Mouse (Mus musculus) limb, embryonic 10.5 days (tissue): Measurements from ENCODE around the gene Fam117a. TPM values are rescaled to one million over a fixed set of nuclear protein-coding genes. Genes with fewer than 3 reads are reported as not detected.

Source experiments
- DNase-seq: peaks from one replicate; pipeline ENCODE4 v3.0.0-alpha.2; 2017; ENCODE audit warnings: low spot score
- H3K27ac ChIP-seq: fragments of 300-500 bp; sonication (generic); 2 replicates; pipeline ENCODE4 v1.5.1; 2016; ENCODE audit warnings: mild to moderate bottlenecking
- H3K27me3 ChIP-seq: fragments of 300-500 bp; sonication (generic); 2 replicates; pipeline ENCODE4 v1.6.1; 2016; ENCODE audit warnings: low read depth, mild to moderate bottlenecking; ENCODE audit not compliant: poor library complexity, severe bottlenecking
- H3K36me3 ChIP-seq: fragments of 300-500 bp; sonication (generic); 2 replicates; pipeline ENCODE4 v1.6.1; 2016; ENCODE audit warnings: mild to moderate bottlenecking, moderate library complexity
- H3K4me1 ChIP-seq: fragments of 300-500 bp; sonication (generic); 2 replicates; pipeline ENCODE4 v1.6.1; 2016
- H3K4me3 ChIP-seq: fragments of 300-500 bp; sonication (generic); 2 replicates; pipeline ENCODE4 v1.5.1; 2016; ENCODE audit warnings: mild to moderate bottlenecking, moderate library complexity
- H3K9me3 ChIP-seq: fragments of 300-500 bp; sonication (generic); replicated peaks from 2 replicates; pipeline ENCODE4 v1.6.1; 2016; ENCODE audit warnings: mild to moderate bottlenecking
- WGBS: fragments of 180-500 bp; shearing (Covaris S2); methylation state at CpG from one replicate; pipeline ENCODE4 v1.1.7; 2016; 5-methylcytosine and 5-hydroxymethylcytosine counted together
- polyA plus RNA-seq: library from polyadenylated mRNA; unstranded; fragments of >200 nt; fragmentation: Nextera tagmentation; extraction: Ambion mirVana; gene quantifications from 2 replicates; pipeline ENCODE4 v1.2.1, GENCODE M21; 2016

The Fam117a gene
- polyA plus RNA-seq, 1 experiment from 2014 or later = 15.0 TPM

- DNase-seq = no peak
- Histone ChIP-seq H3K4me1 (no peaks in the 10 kb centered on the region), H3K4me3 (no peak overlapping the region), H3K27me3 (no peaks in the 10 kb centered on the region), H3K36me3 (peaks cover 17% of the 10 kb centered on the region; the same call in 1 of the 2 replicates), H3K27ac (no peak overlapping the region), H3K9me3 (no peaks in the 10 kb centered on the region)
- WGBS = 90% methylated on average over 12 of the region's 12 CpGs
Observed at GRCm38 (mm10) chr11:95354945-95355660, 18.3 kb downstream of the Fam117a start.

- 96% methylated on average over 5 of the region's 5 CpGs for WGBS
- no peaks in the 10 kb centered on the region for H3K4me1 ChIP-seq
- no peak overlapping the region for H3K27ac ChIP-seq
- H3K4me3 ChIP-seq = no peak overlapping the region
- H3K9me3 ChIP-seq = no peaks in the 10 kb centered on the region
- DNase-seq = no peak
- H3K36me3 ChIP-seq = peaks cover 14% of the 10 kb centered on the region; the same call in 1 of the 2 replicates
- no peaks in the 10 kb centered on the region for H3K27me3 ChIP-seq
Observed at GRCm38 (mm10) chr11:95355661-95356011, 18.8 kb downstream of the Fam117a start.

- no peak overlapping the region for H3K4me3 ChIP-seq
- 90% methylated on average over 7 of the region's 7 CpGs for WGBS
- no peaks in the 10 kb centered on the region for H3K27me3 ChIP-seq
- H3K9me3 ChIP-seq = no peaks in the 10 kb centered on the region
- no peak overlapping the region for H3K27ac ChIP-seq
- no peaks in the 10 kb centered on the region for H3K4me1 ChIP-seq
- H3K36me3 ChIP-seq = peaks cover 10% of the 10 kb centered on the region; the same call in 1 of the 2 replicates
- no peak for DNase-seq
Observed at GRCm38 (mm10) chr11:95356039-95356438, 19.2 kb downstream of the Fam117a start.

- H3K4me3 ChIP-seq = no peak overlapping the region
- no peak overlapping the region for H3K27ac ChIP-seq
- peaks cover 10% of the 10 kb centered on the region; the same call in 1 of the 2 replicates for H3K36me3 ChIP-seq
- 87% methylated on average over 17 of the region's 17 CpGs for whole genome bisulfite sequencing
- DNase-seq = no peak
- no peaks in the 10 kb centered on the region for H3K9me3 ChIP-seq
- H3K27me3 ChIP-seq = no peaks in the 10 kb centered on the region
- no peaks in the 10 kb centered on the region for H3K4me1 ChIP-seq
Observed at GRCm38 (mm10) chr11:95356469-95357273, 19.9 kb downstream of the Fam117a start.

- Histone ChIP-seq H3K4me1 (no peaks in the 10 kb centered on the region), H3K9me3 (no peaks in the 10 kb centered on the region), H3K27me3 (no peaks in the 10 kb centered on the region), H3K36me3 (peaks cover 10% of the 10 kb centered on the region; the same call in 1 of the 2 replicates), H3K4me3 (no peak overlapping the region), H3K27ac (no peak overlapping the region)
- no peak for DNase-seq
- 55% methylated on average over 3 of the region's 3 CpGs for WGBS
Observed at GRCm38 (mm10) chr11:95358263-95358662, 21.4 kb downstream of the Fam117a start.

GRCm38 (mm10) chr11:95364388-95364787, 27.6 kb downstream of the Fam117a start:
- Histone ChIP-seq H3K9me3 (no peaks in the 10 kb centered on the region), H3K4me3 (no peak overlapping the region), H3K27me3 (no peaks in the 10 kb centered on the region), H3K36me3 (peaks cover 19% of the 10 kb centered on the region), H3K27ac (no peak overlapping the region), H3K4me1 (peaks cover 6% of the 10 kb centered on the region; the same call in 1 of the 2 replicates)
- DNase-seq = no peak
- WGBS = 90% methylated on average over 5 of the region's 5 CpGs

- no peak overlapping the region for H3K4me3 ChIP-seq
- H3K4me1 ChIP-seq = peaks cover 6% of the 10 kb centered on the region; the same call in 1 of the 2 replicates
- no peaks in the 10 kb centered on the region for H3K27me3 ChIP-seq
- peaks cover 26% of the 10 kb centered on the region for H3K36me3 ChIP-seq
- no peaks in the 10 kb centered on the region for H3K9me3 ChIP-seq
- DNase-seq = no peak
- no peak overlapping the region for H3K27ac ChIP-seq
- WGBS = 91% methylated on average over 10 of the region's 10 CpGs
Observed at GRCm38 (mm10) chr11:95365596-95365995, 28.8 kb downstream of the Fam117a start.

- Histone ChIP-seq H3K27ac (no peak overlapping the region), H3K36me3 (peaks cover 32% of the 10 kb centered on the region), H3K4me1 (peaks cover 6% of the 10 kb centered on the region; the same call in 1 of the 2 replicates), H3K9me3 (no peaks in the 10 kb centered on the region), H3K4me3 (no peak overlapping the region), H3K27me3 (no peaks in the 10 kb centered on the region)
- 79% methylated on average over 6 of the region's 6 CpGs for WGBS
- no peak for DNase-seq
Observed at GRCm38 (mm10) chr11:95366280-95366897, 29.6 kb downstream of the Fam117a start.

- WGBS = 87% methylated on average over 8 of the region's 8 CpGs
- Histone ChIP-seq H3K27ac (no peak overlapping the region), H3K4me3 (no peak overlapping the region), H3K27me3 (no peaks in the 10 kb centered on the region), H3K36me3 (peaks cover 38% of the 10 kb centered on the region), H3K4me1 (peaks cover 6% of the 10 kb centered on the region; the same call in 1 of the 2 replicates), H3K9me3 (no peaks in the 10 kb centered on the region)
- DNase-seq = no peak
Observed at GRCm38 (mm10) chr11:95367011-95367735, 30.4 kb downstream of the Fam117a start.

GRCm38 (mm10) chr11:95368231-95368823, 31.5 kb downstream of the Fam117a start:
- WGBS = 94% methylated on average over 8 of the region's 8 CpGs
- Histone ChIP-seq H3K4me3 (no peak overlapping the region), H3K4me1 (peaks cover 6% of the 10 kb centered on the region; the same call in 1 of the 2 replicates), H3K9me3 (no peaks in the 10 kb centered on the region), H3K27ac (no peak overlapping the region), H3K36me3 (peaks cover 50% of the 10 kb centered on the region), H3K27me3 (no peaks in the 10 kb centered on the region)
- DNase-seq = no peak

GRCm38 (mm10) chr11:95368871-95369270, 32.1 kb downstream of the Fam117a start:
- peaks cover 6% of the 10 kb centered on the region; the same call in 1 of the 2 replicates for H3K4me1 ChIP-seq
- no peaks in the 10 kb centered on the region for H3K27me3 ChIP-seq
- H3K27ac ChIP-seq = no peak overlapping the region
- no peak overlapping the region for H3K4me3 ChIP-seq
- H3K9me3 ChIP-seq = no peaks in the 10 kb centered on the region
- peaks cover 53% of the 10 kb centered on the region for H3K36me3 ChIP-seq
- no peak for DNase-seq
- WGBS = 96% methylated on average over 4 of the region's 4 CpGs
